Mouse (Mus musculus) heart, embryonic 14.5 days (tissue): ENCODE measurements around the gene Elovl7. TPM values are rescaled to one million over a fixed set of nuclear protein-coding genes. Genes with fewer than 3 reads are reported as not detected.

Experiments
- ATAC-seq: fragments of 200-750 bp; cut with Nextera tagmentation; 2 replicates; pipeline ENCODE4 v1.8.0; 2017; ENCODE audit warnings: low read depth, moderate TSS enrichment; ENCODE audit not compliant: insufficient number of reproducible peaks, insufficient read depth, low FRiP score
- H3K27ac ChIP-seq, 2 experiments: fragments of 200-500 bp in 1 of 2; fragments of 300-500 bp in 1 of 2; sonication (generic) in 1 of 2; replicated peaks in 1 of 2; 2 replicates each; pipeline ENCODE4 v1.5.1; 2012 to 2014; ENCODE audit warnings: low read depth in 2 of 2, low read length in 2 of 2, control low read depth in 1 of 2, mild to moderate bottlenecking in 1 of 2, mixed read lengths in 1 of 2; ENCODE audit not compliant: control insufficient read depth in 1 of 2, insufficient read depth in 1 of 2
- H3K27me3 ChIP-seq: fragments of 300-500 bp; sonication (generic); 2 replicates; pipeline ENCODE4 v1.6.1; 2014; ENCODE audit warnings: mild to moderate bottlenecking, low read length, control low read depth; ENCODE audit not compliant: control insufficient read depth, insufficient read depth
- H3K36me3 ChIP-seq: fragments of 300-500 bp; sonication (generic); 2 replicates; pipeline ENCODE4 v1.6.1; 2014; ENCODE audit warnings: mild to moderate bottlenecking, control low read depth, low read length, mixed read lengths; ENCODE audit not compliant: control insufficient read depth, insufficient read depth
- H3K4me1 ChIP-seq, 2 experiments: fragments of 200-500 bp in 1 of 2; fragments of 300-500 bp in 1 of 2; sonication (generic) in 1 of 2; 2 replicates each; pipeline ENCODE4 v1.6.1; 2012 to 2014; ENCODE audit warnings: low read length in 2 of 2, control low read depth in 1 of 2, mixed read lengths in 1 of 2; ENCODE audit not compliant: control insufficient read depth in 2 of 2, insufficient read depth in 2 of 2
- H3K4me2 ChIP-seq: fragments of 300-500 bp; sonication (generic); 2 replicates; pipeline ENCODE4 v1.6.1; 2014; ENCODE audit warnings: mild to moderate bottlenecking, low read length
- H3K4me3 ChIP-seq, 2 experiments: fragments of 200-500 bp in 1 of 2; fragments of 300-500 bp in 1 of 2; sonication (generic) in 1 of 2; 2 replicates each; pipeline ENCODE4 v1.5.1; 2012 to 2014; ENCODE audit warnings: low read length in 2 of 2, mild to moderate bottlenecking in 2 of 2, control low read depth in 1 of 2, low read depth in 1 of 2, moderate library complexity in 1 of 2; ENCODE audit not compliant: control insufficient read depth in 1 of 2, insufficient read depth in 1 of 2
- H3K9ac ChIP-seq: fragments of 300-500 bp; sonication (generic); 2 replicates; pipeline ENCODE4 v1.6.1; 2014; ENCODE audit warnings: mild to moderate bottlenecking, low read length
- H3K9me3 ChIP-seq: fragments of 300-500 bp; sonication (generic); 2 replicates; pipeline ENCODE4 v1.6.1; 2016; ENCODE audit warnings: low read length, control low read depth; ENCODE audit not compliant: control insufficient read depth
- WGBS: fragments of 180-500 bp; shearing (Covaris S2); extraction: QIAGEN DNeasy Blood & Tissue Kit; methylation state at CpG from one replicate; pipeline ENCODE4 v1.1.7; 2014; 5-methylcytosine and 5-hydroxymethylcytosine counted together
- polyA plus RNA-seq: library from polyadenylated mRNA; unstranded; fragments of >200 nt; fragmentation: Nextera tagmentation; extraction: Ambion mirVana; gene quantifications from 2 replicates; pipeline ENCODE4 v1.2.1, GENCODE M21; 2014

Elovl7 gene
- polyA plus RNA-seq, 1 experiment from 2014 or later, result 2.9 TPM

DNA sequence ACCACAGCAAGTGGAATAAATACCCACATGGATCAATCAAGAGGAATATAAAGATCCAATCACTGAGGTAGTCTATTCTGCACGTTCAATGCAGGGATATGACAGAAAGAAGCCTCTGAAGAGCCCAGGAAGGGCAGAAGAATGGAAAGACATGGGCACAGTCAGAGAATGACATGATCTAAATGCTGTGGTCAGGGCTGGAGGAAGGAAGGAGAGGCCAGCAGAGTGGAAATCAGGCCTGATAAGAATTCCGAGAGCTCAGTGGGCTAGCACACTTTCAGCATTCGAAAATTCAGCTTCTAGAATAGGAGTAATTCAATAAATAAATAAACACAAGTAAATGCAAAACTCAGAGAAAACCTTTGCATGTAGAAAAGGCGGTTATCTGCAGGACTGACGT is 27.5 kb downstream of the Elovl7 start:
- Histone ChIP-seq H3K4me2 (no peak overlapping the region), H3K27me3 (no peaks in the 10 kb centered on the region), H3K27ac (no peak overlapping the region), H3K9ac (no peak overlapping the region), H3K36me3 (no peaks in the 10 kb centered on the region), H3K4me3 (no peak overlapping the region), H3K9me3 (no peaks in the 10 kb centered on the region), H3K4me1 (peaks cover 0 to 2% of the 10 kb centered on the region in 2 experiments; a peak in 1 of 4 replicates)
- no peak for ATAC-seq
- WGBS, result 52% methylated on average over 5 of the region's 5 CpGs

DNA sequence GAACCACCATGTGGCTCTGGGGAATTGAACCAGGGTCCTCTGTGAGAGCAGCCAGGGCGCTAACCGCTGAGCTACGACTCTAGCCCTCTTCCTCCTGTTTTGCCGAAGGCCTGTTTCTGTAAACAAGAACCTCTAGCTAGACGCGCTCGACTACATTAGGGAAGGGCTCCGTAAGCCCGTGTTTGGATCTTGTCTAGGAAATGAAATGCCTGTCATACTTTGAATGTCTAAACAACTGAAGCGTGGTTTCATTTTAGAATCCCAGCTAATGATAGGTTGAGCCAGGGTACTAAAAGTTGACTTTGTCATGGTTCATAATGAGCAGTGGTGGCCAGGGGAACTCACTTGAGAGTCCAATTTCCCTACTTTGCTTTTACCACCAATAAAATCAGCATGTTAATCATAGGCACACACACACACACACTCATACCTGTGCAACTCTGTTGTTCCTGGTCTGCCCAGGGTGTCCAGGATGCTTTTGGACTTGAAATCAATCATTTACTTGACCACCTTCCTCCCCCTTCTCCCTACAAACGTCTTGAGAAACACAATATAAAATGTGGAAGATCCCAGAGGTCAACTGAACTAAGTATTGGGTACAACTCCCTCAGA is 31.0 kb downstream of the Elovl7 start:
- H3K9ac ChIP-seq, result no peak overlapping the region
- H3K27me3 ChIP-seq, result no peaks in the 10 kb centered on the region
- H3K9me3 ChIP-seq, result no peaks in the 10 kb centered on the region
- whole genome bisulfite sequencing, result 56% methylated on average over 11 of the region's 11 CpGs
- H3K4me2 ChIP-seq, result 0 out of 2 replicates have a peak overlapping the region, but pooled peaks have one; percentile 7
- H3K27ac ChIP-seq, result no peak overlapping the region
- H3K36me3 ChIP-seq, result no peaks in the 10 kb centered on the region
- ATAC-seq, result no peak
- H3K4me3 ChIP-seq, result no peak overlapping the region
- peaks cover 0 to 2% of the 10 kb centered on the region in 2 experiments; a peak in 1 of 4 replicates for H3K4me1 ChIP-seq

DNA sequence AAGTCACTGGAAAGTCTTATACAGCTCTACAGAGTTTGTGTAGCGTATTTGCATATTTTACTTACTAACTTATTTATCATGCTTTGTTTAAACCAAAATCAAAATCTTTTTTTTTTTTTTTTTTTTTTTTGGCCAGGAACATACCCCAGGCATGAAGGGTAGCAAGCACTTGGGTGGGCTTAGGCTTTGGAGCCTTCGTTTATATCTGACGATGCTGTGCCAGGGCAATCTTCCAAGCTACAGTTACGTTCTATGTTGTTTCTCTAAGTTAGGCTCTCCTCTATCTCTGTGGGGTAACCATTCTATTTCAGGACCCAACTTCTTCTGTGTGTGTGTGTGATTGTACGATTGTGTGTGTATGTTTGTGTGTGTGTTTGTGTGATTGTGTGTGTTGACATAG is 36.9 kb downstream of the Elovl7 start:
- no peak for ATAC-seq

DNA sequence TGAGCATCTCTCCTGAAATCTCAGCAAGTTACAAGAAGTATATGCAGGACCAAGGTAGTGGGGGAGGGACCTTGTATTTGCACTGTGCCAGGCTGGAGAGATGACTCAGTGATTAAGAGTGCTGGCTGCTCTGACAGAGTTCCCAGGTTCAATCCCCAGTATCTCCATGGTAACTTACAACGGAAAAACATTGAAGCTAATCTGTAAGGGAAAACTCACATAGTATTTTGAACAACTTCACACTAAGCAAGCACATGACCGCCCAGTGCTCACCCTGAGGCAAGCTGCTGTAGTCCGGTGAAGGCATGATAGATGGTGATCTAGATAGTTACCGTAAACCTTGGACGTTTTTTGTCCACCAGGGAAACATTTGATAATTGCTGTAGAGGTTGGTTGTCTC is 39.8 kb downstream of the Elovl7 start:
- H3K9ac ChIP-seq, result no peak overlapping the region
- no peaks in the 10 kb centered on the region for H3K4me1 ChIP-seq
- no peaks in the 10 kb centered on the region for H3K36me3 ChIP-seq
- WGBS, result 74% methylated on average over 5 of the region's 5 CpGs
- no peak overlapping the region for H3K4me2 ChIP-seq
- no peak overlapping the region for H3K4me3 ChIP-seq
- no peaks in the 10 kb centered on the region for H3K9me3 ChIP-seq
- no peak overlapping the region for H3K27ac ChIP-seq
- ATAC-seq, result no peak
- H3K27me3 ChIP-seq, result no peaks in the 10 kb centered on the region

More for the DNA sequence above, 36.9 kb downstream of the Elovl7 start:
- H3K4me3 ChIP-seq, result no peak overlapping the region
- H3K4me2 ChIP-seq, result no peak overlapping the region
- no peaks in the 10 kb centered on the region for H3K9me3 ChIP-seq
- no peaks in the 10 kb centered on the region for H3K4me1 ChIP-seq
- H3K27ac ChIP-seq, result no peak overlapping the region
- WGBS, result 83% methylated on average over 5 of the region's 5 CpGs
- no peaks in the 10 kb centered on the region for H3K36me3 ChIP-seq
- H3K9ac ChIP-seq, result no peak overlapping the region
- no peaks in the 10 kb centered on the region for H3K27me3 ChIP-seq

DNA sequence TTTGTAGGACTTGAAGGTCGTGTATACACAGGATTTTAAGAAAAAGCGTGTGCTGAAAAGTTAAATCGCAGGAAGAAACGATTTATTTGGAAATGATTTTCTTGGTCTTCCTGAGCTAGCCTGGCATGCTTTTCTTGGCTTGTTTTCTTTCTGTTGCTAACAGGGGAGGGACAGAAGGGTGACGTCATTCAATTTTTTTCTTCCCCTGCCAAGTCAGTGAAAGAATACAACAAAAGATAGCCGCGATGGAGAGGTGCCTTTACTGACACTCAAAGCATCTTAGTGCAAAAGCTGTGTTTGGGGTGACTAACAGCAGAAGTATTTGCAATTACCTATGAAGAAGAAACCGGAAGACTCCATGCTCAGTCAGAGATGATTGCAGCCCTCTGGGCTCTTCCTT is 48.8 kb downstream of the Elovl7 start:
- Histone ChIP-seq H3K36me3 (no peaks in the 10 kb centered on the region), H3K4me3 (no peak overlapping the region), H3K4me2 (no peak overlapping the region), H3K9ac (no peak overlapping the region), H3K9me3 (no peaks in the 10 kb centered on the region), H3K4me1 (no peaks in the 10 kb centered on the region), H3K27me3 (peaks cover 4% of the 10 kb centered on the region; the same call in 1 of the 2 replicates), H3K27ac (no peak overlapping the region)
- 43% methylated on average over 8 of the region's 8 CpGs for WGBS
- no peak for ATAC-seq

DNA sequence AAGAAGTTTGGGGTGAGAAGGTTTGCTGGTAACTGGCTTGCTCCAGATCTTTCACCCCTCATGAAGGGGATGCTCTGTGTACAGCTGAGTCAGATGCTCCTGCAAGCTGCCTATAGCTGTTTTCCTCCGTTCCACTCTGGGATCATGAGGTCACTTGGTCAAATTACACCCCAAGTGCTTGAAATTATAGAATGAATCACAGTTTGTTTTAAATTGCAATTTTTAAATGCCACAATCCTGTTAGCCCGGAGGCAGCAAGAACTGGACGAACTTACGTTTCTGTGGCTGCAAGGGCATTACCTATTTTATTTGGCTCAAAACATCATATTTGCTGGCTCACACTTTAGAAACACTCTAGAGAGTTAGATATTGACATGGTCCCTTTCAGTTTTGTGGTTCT is 51.2 kb downstream of the Elovl7 start:
- no peak for ATAC-seq
- Histone ChIP-seq H3K9ac (no peak overlapping the region), H3K4me3 (no peak overlapping the region), H3K27ac (no peak overlapping the region), H3K9me3 (no peaks in the 10 kb centered on the region), H3K36me3 (no peaks in the 10 kb centered on the region), H3K27me3 (peaks cover 7% of the 10 kb centered on the region), H3K4me2 (no peak overlapping the region), H3K4me1 (no peaks in the 10 kb centered on the region)
- 87% methylated on average over 4 of the region's 4 CpGs for WGBS

DNA sequence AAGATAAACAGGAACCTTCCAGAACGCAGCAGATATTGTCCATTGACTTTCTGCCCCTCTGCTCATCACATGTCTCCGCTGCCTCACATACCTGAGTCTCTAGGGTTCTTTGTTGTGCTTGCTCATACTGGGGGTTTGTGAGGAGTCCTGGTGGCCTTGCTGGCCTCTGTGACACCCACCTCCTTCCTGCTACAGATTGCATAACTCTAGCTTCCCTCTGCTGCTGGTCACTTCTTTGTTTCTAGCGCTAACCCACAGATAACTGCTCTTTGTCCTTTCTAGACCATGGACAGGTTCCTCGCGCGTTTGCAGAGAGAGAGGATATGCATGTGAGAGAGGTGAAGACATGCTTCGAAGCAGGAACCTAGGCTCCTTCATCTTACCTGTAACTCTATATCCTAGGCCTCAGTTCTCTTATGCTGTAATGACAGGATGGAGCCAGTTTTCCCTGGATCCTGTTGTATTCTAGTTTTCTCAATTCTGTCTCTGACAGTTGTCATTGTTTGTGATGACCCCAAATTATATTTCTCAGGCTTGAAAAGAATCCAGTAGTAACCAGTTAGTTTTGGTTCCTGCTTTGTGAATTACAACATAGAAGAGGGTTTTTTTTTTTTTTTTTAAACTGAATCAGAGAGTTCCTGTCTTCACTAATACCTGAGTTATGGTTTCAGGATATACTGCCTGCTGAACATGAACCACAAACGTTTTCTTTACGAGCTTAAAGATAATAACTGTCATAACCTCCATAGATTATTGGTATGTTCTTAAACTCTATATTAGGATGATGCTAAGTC is 53.8 kb downstream of the Elovl7 start:
- H3K9ac ChIP-seq, result no peak overlapping the region
- 60% methylated on average over 9 of the region's 9 CpGs for WGBS
- ATAC-seq, result no peak

More for the DNA sequence above, 53.8 kb downstream of the Elovl7 start:
- Histone ChIP-seq H3K9me3 (no peaks in the 10 kb centered on the region), H3K4me1 (0 out of 4 replicates have a peak, but pooled peaks cover 0 to 3% of the 10 kb centered on the region in 2 experiments), H3K4me3 (no peak overlapping the region), H3K27ac (no peak overlapping the region), H3K36me3 (no peaks in the 10 kb centered on the region), H3K4me2 (no peak overlapping the region), H3K27me3 (peaks cover 7% of the 10 kb centered on the region)
